Mouse (Mus musculus) heart, embryonic 14.5 days (tissue): ENCODE measurements at regions not wholly inside any gene's neighbourhood (a gene's known extent, or its start where the extent isn't known, plus 50 kb on each side); places are given as distances from the start of the nearest gene placed in this dataset.

ENCODE experiments used
- ATAC-seq: fragments of 200-750 bp; cut with Nextera tagmentation; 2 replicates; pipeline ENCODE4 v1.8.0; 2017; ENCODE audit warnings: low read depth, moderate TSS enrichment; ENCODE audit not compliant: insufficient number of reproducible peaks, insufficient read depth, low FRiP score
- H3K27ac ChIP-seq, 2 experiments: fragments of 200-500 bp in 1 of 2; fragments of 300-500 bp in 1 of 2; sonication (generic) in 1 of 2; replicated peaks in 1 of 2; 2 replicates each; pipeline ENCODE4 v1.5.1; 2012 to 2014; ENCODE audit warnings: low read depth in 2 of 2, low read length in 2 of 2, control low read depth in 1 of 2, mild to moderate bottlenecking in 1 of 2, mixed read lengths in 1 of 2; ENCODE audit not compliant: control insufficient read depth in 1 of 2, insufficient read depth in 1 of 2
- H3K27me3 ChIP-seq: fragments of 300-500 bp; sonication (generic); 2 replicates; pipeline ENCODE4 v1.6.1; 2014; ENCODE audit warnings: mild to moderate bottlenecking, low read length, control low read depth; ENCODE audit not compliant: control insufficient read depth, insufficient read depth
- H3K36me3 ChIP-seq: fragments of 300-500 bp; sonication (generic); 2 replicates; pipeline ENCODE4 v1.6.1; 2014; ENCODE audit warnings: mild to moderate bottlenecking, control low read depth, low read length, mixed read lengths; ENCODE audit not compliant: control insufficient read depth, insufficient read depth
- H3K4me1 ChIP-seq, 2 experiments: fragments of 200-500 bp in 1 of 2; fragments of 300-500 bp in 1 of 2; sonication (generic) in 1 of 2; 2 replicates each; pipeline ENCODE4 v1.6.1; 2012 to 2014; ENCODE audit warnings: low read length in 2 of 2, control low read depth in 1 of 2, mixed read lengths in 1 of 2; ENCODE audit not compliant: control insufficient read depth in 2 of 2, insufficient read depth in 2 of 2
- H3K4me2 ChIP-seq: fragments of 300-500 bp; sonication (generic); 2 replicates; pipeline ENCODE4 v1.6.1; 2014; ENCODE audit warnings: mild to moderate bottlenecking, low read length
- H3K4me3 ChIP-seq, 2 experiments: fragments of 200-500 bp in 1 of 2; fragments of 300-500 bp in 1 of 2; sonication (generic) in 1 of 2; 2 replicates each; pipeline ENCODE4 v1.5.1; 2012 to 2014; ENCODE audit warnings: low read length in 2 of 2, mild to moderate bottlenecking in 2 of 2, control low read depth in 1 of 2, low read depth in 1 of 2, moderate library complexity in 1 of 2; ENCODE audit not compliant: control insufficient read depth in 1 of 2, insufficient read depth in 1 of 2
- H3K9ac ChIP-seq: fragments of 300-500 bp; sonication (generic); 2 replicates; pipeline ENCODE4 v1.6.1; 2014; ENCODE audit warnings: mild to moderate bottlenecking, low read length
- H3K9me3 ChIP-seq: fragments of 300-500 bp; sonication (generic); 2 replicates; pipeline ENCODE4 v1.6.1; 2016; ENCODE audit warnings: low read length, control low read depth; ENCODE audit not compliant: control insufficient read depth
- WGBS: fragments of 180-500 bp; shearing (Covaris S2); extraction: QIAGEN DNeasy Blood & Tissue Kit; methylation state at CpG from one replicate; pipeline ENCODE4 v1.1.7; 2014; 5-methylcytosine and 5-hydroxymethylcytosine counted together

GRCm38 (mm10) chr1:12405391-12406270 lies 991.7 kb downstream of the A830018L16Rik start:
- WGBS, result 32% methylated on average over 4 of the region's 4 CpGs
- peak overlapping the region; percentile 48 for H3K27ac ChIP-seq

GRCm38 (mm10) chr1:12409738-12410523 lies 996.0 kb downstream of the A830018L16Rik start:
- no peaks in the 10 kb centered on the region for H3K9me3 ChIP-seq
- no peak overlapping the region for H3K4me3 ChIP-seq
- no peak overlapping the region for H3K4me2 ChIP-seq
- no peaks in the 10 kb centered on the region for H3K36me3 ChIP-seq
- H3K27me3 ChIP-seq, result no peaks in the 10 kb centered on the region
- no peak overlapping the region for H3K27ac ChIP-seq
- no peak for ATAC-seq
- 85% methylated on average over 6 of the region's 6 CpGs for WGBS
- peaks cover 2 to 10% of the 10 kb centered on the region in 2 experiments; a peak in 3 of 4 replicates for H3K4me1 ChIP-seq
- H3K9ac ChIP-seq, result no peak overlapping the region

More at GRCm38 (mm10) chr1:12405391-12406270, 991.7 kb downstream of the A830018L16Rik start:
- Histone ChIP-seq H3K4me3 (no peak overlapping the region), H3K9me3 (no peaks in the 10 kb centered on the region), H3K4me1 (peaks cover 2 to 10% of the 10 kb centered on the region in 2 experiments; a peak in 3 of 4 replicates), H3K27me3 (no peaks in the 10 kb centered on the region), H3K4me2 (0 out of 2 replicates have a peak overlapping the region, but pooled peaks have one; percentile 2), H3K36me3 (no peaks in the 10 kb centered on the region), H3K9ac (no peak overlapping the region)
- peak; percentile 77; the same call in 1 of the 2 replicates for ATAC-seq

- Histone ChIP-seq H3K27me3 (no peaks in the 10 kb centered on the region), H3K4me1 (peaks cover 2 to 9% of the 10 kb centered on the region in 2 experiments; a peak in 3 of 4 replicates), H3K4me2 (no peak overlapping the region), H3K9me3 (no peaks in the 10 kb centered on the region), H3K36me3 (no peaks in the 10 kb centered on the region), H3K9ac (no peak overlapping the region), H3K27ac (no peak overlapping the region), H3K4me3 (no peak overlapping the region)
- no peak for ATAC-seq
These were observed 996.6 kb downstream of the A830018L16Rik start for GRCm38 (mm10) chr1:12410524-12410886.

- no peak overlapping the region for H3K4me3 ChIP-seq
- H3K9me3 ChIP-seq, result no peaks in the 10 kb centered on the region
- no peak for ATAC-seq
- H3K4me2 ChIP-seq, result no peak overlapping the region
- no peaks in the 10 kb centered on the region for H3K27me3 ChIP-seq
- WGBS, result 25% methylated on average over 2 of the region's 2 CpGs
- no peaks in the 10 kb centered on the region; a peak in 1 of 4 replicates for H3K4me1 ChIP-seq
- no peaks in the 10 kb centered on the region for H3K36me3 ChIP-seq
- no peak overlapping the region; a peak in 1 of 4 replicates for H3K27ac ChIP-seq
- no peak overlapping the region for H3K9ac ChIP-seq
These were observed 1010.6 kb downstream of the A830018L16Rik start for GRCm38 (mm10) chr1:12424510-12424909.

GRCm38 (mm10) chr1:12437894-12438293 lies 1024.0 kb downstream of the A830018L16Rik start:
- WGBS, result 52% methylated on average over 2 of the region's 2 CpGs
- no peak overlapping the region for H3K9ac ChIP-seq
- no peaks in the 10 kb centered on the region for H3K36me3 ChIP-seq
- no peaks in the 10 kb centered on the region for H3K27me3 ChIP-seq
- H3K27ac ChIP-seq, result no peak overlapping the region
- no peak for ATAC-seq
- no peak overlapping the region for H3K4me3 ChIP-seq
- H3K9me3 ChIP-seq, result no peaks in the 10 kb centered on the region
- H3K4me1 ChIP-seq, result no peaks in the 10 kb centered on the region
- H3K4me2 ChIP-seq, result no peak overlapping the region

- no peak overlapping the region for H3K9ac ChIP-seq
- WGBS, result 25% methylated on average over 2 of the region's 2 CpGs
- no peaks in the 10 kb centered on the region; the same call in 1 of the 2 replicates for H3K9me3 ChIP-seq
- no peak overlapping the region for H3K4me3 ChIP-seq
- H3K27ac ChIP-seq, result no peak overlapping the region
- no peaks in the 10 kb centered on the region for H3K27me3 ChIP-seq
- ATAC-seq, result no peak
- H3K4me2 ChIP-seq, result no peak overlapping the region
- peaks cover 0 to 2% of the 10 kb centered on the region in 2 experiments; a peak in 1 of 4 replicates for H3K4me1 ChIP-seq
- no peaks in the 10 kb centered on the region for H3K36me3 ChIP-seq
These were observed 1052.3 kb downstream of the A830018L16Rik start for GRCm38 (mm10) chr1:12466255-12466654.

GRCm38 (mm10) chr1:12478983-12479763 lies 1065.3 kb downstream of the A830018L16Rik start:
- no peak overlapping the region for H3K9ac ChIP-seq
- no peak overlapping the region for H3K4me2 ChIP-seq
- peaks cover 0 to 9% of the 10 kb centered on the region in 2 experiments; a peak in 2 of 4 replicates for H3K4me1 ChIP-seq
- H3K4me3 ChIP-seq, result no peak overlapping the region
- H3K9me3 ChIP-seq, result no peaks in the 10 kb centered on the region
- no peaks in the 10 kb centered on the region for H3K36me3 ChIP-seq
- no peaks in the 10 kb centered on the region for H3K27me3 ChIP-seq
- 38% methylated on average over 5 of the region's 5 CpGs for WGBS
- no peak for ATAC-seq
- peak overlapping the region in 1 of 2 experiments; percentile 15; a peak in 2 of 4 replicates for H3K27ac ChIP-seq
